Mouse (Mus musculus): Measurements from ENCODE around the gene Chst10. TPM values are rescaled to one million over a fixed set of nuclear protein-coding genes. Genes with fewer than 3 reads are reported as not detected.

The Chst10 gene
- polyA plus RNA-seq, 1 experiment from 2014 or later: 1.3 TPM

- TF ChIP-seq EP300 (optimal IDR thresholded peaks at IDR 0.05) (no peak), CTCF (IDR thresholded peaks at IDR 0.05; ENCODE audit: low read depth) (no peak)
- H3K9ac ChIP-seq (ENCODE audit: low read length): no peak overlapping the region
- H3K4me3 ChIP-seq (ENCODE audit: low read depth, low read length): no peak overlapping the region
- no peak overlapping the region for H3K27ac ChIP-seq (replicated peaks)
- H3K27me3 ChIP-seq (ENCODE audit: control insufficient read depth, insufficient read depth, low read length): no peaks in the 10 kb centered on the region
- no peak overlapping the region for H3K4me2 ChIP-seq (replicated peaks; ENCODE audit: low read depth)
- WGBS: 76% methylated on average over 2 of the region's 2 CpGs
- ATAC-seq (ENCODE audit: low FRiP score, low TSS enrichment) (no peak), DNase-seq (ENCODE audit: low spot score) (no peak)
- no peaks in the 10 kb centered on the region for H3K4me1 ChIP-seq (replicated peaks; ENCODE audit: control insufficient read depth, insufficient read depth)
- no peaks in the 10 kb centered on the region for H3K36me3 ChIP-seq (ENCODE audit: control insufficient read depth, insufficient read depth, low read length)
- H3K9me3 ChIP-seq (ENCODE audit: control insufficient read depth, low read length): no peaks in the 10 kb centered on the region
Measured at GRCm38 (mm10) chr1:38850650-38851049, 47.3 kb downstream of the Chst10 start.

GRCm38 (mm10) chr1:38848451-38849289 lies 49.3 kb downstream of the Chst10 start:
- no peaks in the 10 kb centered on the region for H3K36me3 ChIP-seq (ENCODE audit: control insufficient read depth, insufficient read depth, low read length)
- WGBS: 96% methylated on average over 2 of the region's 2 CpGs
- no peak for TF ChIP-seq CTCF (IDR thresholded peaks at IDR 0.05; ENCODE audit: low read depth)
- no peak for TF ChIP-seq EP300 (optimal IDR thresholded peaks at IDR 0.05)
- no peak overlapping the region for H3K4me3 ChIP-seq (ENCODE audit: low read depth, low read length)
- no peaks in the 10 kb centered on the region for H3K9me3 ChIP-seq (ENCODE audit: control insufficient read depth, low read length)
- H3K4me2 ChIP-seq (replicated peaks; ENCODE audit: low read depth): no peak overlapping the region
- DNase-seq (ENCODE audit: low spot score) (no peak), ATAC-seq (ENCODE audit: low FRiP score, low TSS enrichment) (no peak)
- H3K27ac ChIP-seq (replicated peaks): no peak overlapping the region
- no peak overlapping the region for H3K9ac ChIP-seq (ENCODE audit: low read length)
- no peaks in the 10 kb centered on the region for H3K4me1 ChIP-seq (replicated peaks; ENCODE audit: control insufficient read depth, insufficient read depth)
- H3K27me3 ChIP-seq (ENCODE audit: control insufficient read depth, insufficient read depth, low read length): no peaks in the 10 kb centered on the region

- Histone ChIP-seq H3K9ac (ENCODE audit: low read length) (no peak overlapping the region), H3K4me1 (replicated peaks; ENCODE audit: control insufficient read depth, insufficient read depth) (no peaks in the 10 kb centered on the region), H3K4me3 (ENCODE audit: low read depth, low read length) (no peak overlapping the region), H3K9me3 (ENCODE audit: control insufficient read depth, low read length) (no peaks in the 10 kb centered on the region), H3K27ac (replicated peaks) (no peak overlapping the region), H3K4me2 (replicated peaks; ENCODE audit: low read depth) (no peak overlapping the region), H3K36me3 (ENCODE audit: control insufficient read depth, insufficient read depth, low read length) (no peaks in the 10 kb centered on the region), H3K27me3 (ENCODE audit: control insufficient read depth, insufficient read depth, low read length) (no peaks in the 10 kb centered on the region)
- no peak for DNase-seq (ENCODE audit: low spot score)
- WGBS: 55% methylated on average over 11 of the region's 11 CpGs
- no peak for TF ChIP-seq CTCF (IDR thresholded peaks at IDR 0.05; ENCODE audit: low read depth)
- TF ChIP-seq EP300 (optimal IDR thresholded peaks at IDR 0.05): no peak
- no peak for ATAC-seq (ENCODE audit: low FRiP score, low TSS enrichment)
Measured at GRCm38 (mm10) chr1:38847975-38848374, 50.0 kb downstream of the Chst10 start.

- no peak for TF ChIP-seq CTCF (IDR thresholded peaks at IDR 0.05; ENCODE audit: low read depth)
- no peak for TF ChIP-seq EP300 (optimal IDR thresholded peaks at IDR 0.05)
- H3K4me2 ChIP-seq (replicated peaks; ENCODE audit: low read depth): no peak overlapping the region
- H3K27ac ChIP-seq (replicated peaks): no peak overlapping the region
- H3K27me3 ChIP-seq (ENCODE audit: control insufficient read depth, insufficient read depth, low read length): no peaks in the 10 kb centered on the region
- no peaks in the 10 kb centered on the region for H3K4me1 ChIP-seq (replicated peaks; ENCODE audit: control insufficient read depth, insufficient read depth)
- no peak overlapping the region for H3K4me3 ChIP-seq (ENCODE audit: low read depth, low read length)
- H3K36me3 ChIP-seq (ENCODE audit: control insufficient read depth, insufficient read depth, low read length): no peaks in the 10 kb centered on the region
- H3K9me3 ChIP-seq (ENCODE audit: control insufficient read depth, low read length): no peaks in the 10 kb centered on the region
- no peak for ATAC-seq (ENCODE audit: low FRiP score, low TSS enrichment)
- no peak for DNase-seq (ENCODE audit: low spot score)
- H3K9ac ChIP-seq (ENCODE audit: low read length): no peak overlapping the region
- 75% methylated on average over 4 of the region's 4 CpGs for WGBS
Measured at GRCm38 (mm10) chr1:38843275-38843674, 54.7 kb downstream of the Chst10 start.

- Histone ChIP-seq H3K36me3 (ENCODE audit: control insufficient read depth, insufficient read depth, low read length) (no peaks in the 10 kb centered on the region), H3K4me2 (replicated peaks; ENCODE audit: low read depth) (no peak overlapping the region), H3K4me1 (replicated peaks; ENCODE audit: control insufficient read depth, insufficient read depth) (no peaks in the 10 kb centered on the region), H3K27me3 (ENCODE audit: control insufficient read depth, insufficient read depth, low read length) (no peaks in the 10 kb centered on the region), H3K9me3 (ENCODE audit: control insufficient read depth, low read length) (no peaks in the 10 kb centered on the region), H3K9ac (ENCODE audit: low read length) (no peak overlapping the region), H3K27ac (replicated peaks) (no peak overlapping the region), H3K4me3 (ENCODE audit: low read depth, low read length) (no peak overlapping the region)
- ATAC-seq (ENCODE audit: low FRiP score, low TSS enrichment): no peak
- no peak for TF ChIP-seq EP300 (optimal IDR thresholded peaks at IDR 0.05)
- no peak for TF ChIP-seq CTCF (IDR thresholded peaks at IDR 0.05; ENCODE audit: low read depth)
- 78% methylated on average over 1 of the region's 1 CpGs for WGBS
- no peak for DNase-seq (ENCODE audit: low spot score)
Measured at GRCm38 (mm10) chr1:38842861-38843260, 55.1 kb downstream of the Chst10 start.

- Histone ChIP-seq H3K9me3 (ENCODE audit: control insufficient read depth, low read length) (no peaks in the 10 kb centered on the region), H3K36me3 (ENCODE audit: control insufficient read depth, insufficient read depth, low read length) (no peaks in the 10 kb centered on the region), H3K4me2 (replicated peaks; ENCODE audit: low read depth) (no peak overlapping the region), H3K27ac (replicated peaks) (no peak overlapping the region), H3K4me3 (ENCODE audit: low read depth, low read length) (no peak overlapping the region), H3K4me1 (replicated peaks; ENCODE audit: control insufficient read depth, insufficient read depth) (no peaks in the 10 kb centered on the region), H3K27me3 (ENCODE audit: control insufficient read depth, insufficient read depth, low read length) (peaks cover 5% of the 10 kb centered on the region; the same call in 1 of the 2 replicates), H3K9ac (ENCODE audit: low read length) (no peak overlapping the region)
- DNase-seq (ENCODE audit: low spot score) (no peak), ATAC-seq (ENCODE audit: low FRiP score, low TSS enrichment) (no peak)
- WGBS: 23% methylated on average over 1 of the region's 1 CpGs
- no peak for TF ChIP-seq EP300 (optimal IDR thresholded peaks at IDR 0.05)
Measured at GRCm38 (mm10) chr1:38839944-38840343, 58.0 kb downstream of the Chst10 start.
